Mouse (Mus musculus): ENCODE measurements around the gene Josd2.

DNA sequence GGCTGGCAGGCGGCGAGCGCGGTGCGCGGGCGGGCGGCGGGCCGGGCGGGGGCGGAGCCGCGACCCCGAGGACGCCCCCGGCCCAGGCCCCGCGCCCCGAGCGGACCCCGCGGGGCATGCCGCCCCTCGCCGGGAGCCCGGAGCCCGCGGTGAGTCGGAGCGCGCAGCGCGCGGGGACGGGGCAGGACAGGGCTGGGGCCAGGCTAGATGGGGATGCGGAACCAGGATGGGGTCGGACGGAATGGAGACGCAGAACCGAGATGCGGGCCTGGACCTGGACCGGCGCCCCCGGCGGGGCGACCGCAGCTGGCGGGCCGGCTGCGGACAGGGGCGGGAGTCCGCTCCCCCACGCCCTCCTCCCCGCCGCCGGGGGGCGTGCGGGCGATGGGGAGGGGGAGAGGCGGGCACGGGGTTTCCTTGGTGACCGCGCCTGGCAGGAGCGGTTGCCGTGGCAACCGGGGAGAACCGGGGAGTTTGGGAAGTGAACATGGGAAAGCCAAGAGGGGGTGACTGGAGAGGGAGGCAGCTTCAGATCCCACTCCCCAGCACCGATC, 38.7 kb upstream of the Josd2 start, which contains the start of gene Lrrc4b:
- TF ChIP-seq POLR2A (IDR thresholded peaks at IDR 0.05; ENCODE audit: insufficient read depth, low read length) (no peak), CTCF (IDR thresholded peaks at IDR 0.05; ENCODE audit: low read depth, low read length) (no peak), EP300 (IDR thresholded peaks at IDR 0.05; ENCODE audit: insufficient read depth, low read depth, low read length) (no peak)
